Mouse (Mus musculus): ENCODE measurements around the gene Dock2. TPM values are rescaled to one million over a fixed set of nuclear protein-coding genes. Genes with fewer than 3 reads are reported as not detected.
A peak's percentile ranks its signal among the peaks of the same experiment; 100 is the strongest.

The Dock2 gene
- polyA plus RNA-seq, 1 experiment from 2014 or later = 1.5 TPM

DNA sequence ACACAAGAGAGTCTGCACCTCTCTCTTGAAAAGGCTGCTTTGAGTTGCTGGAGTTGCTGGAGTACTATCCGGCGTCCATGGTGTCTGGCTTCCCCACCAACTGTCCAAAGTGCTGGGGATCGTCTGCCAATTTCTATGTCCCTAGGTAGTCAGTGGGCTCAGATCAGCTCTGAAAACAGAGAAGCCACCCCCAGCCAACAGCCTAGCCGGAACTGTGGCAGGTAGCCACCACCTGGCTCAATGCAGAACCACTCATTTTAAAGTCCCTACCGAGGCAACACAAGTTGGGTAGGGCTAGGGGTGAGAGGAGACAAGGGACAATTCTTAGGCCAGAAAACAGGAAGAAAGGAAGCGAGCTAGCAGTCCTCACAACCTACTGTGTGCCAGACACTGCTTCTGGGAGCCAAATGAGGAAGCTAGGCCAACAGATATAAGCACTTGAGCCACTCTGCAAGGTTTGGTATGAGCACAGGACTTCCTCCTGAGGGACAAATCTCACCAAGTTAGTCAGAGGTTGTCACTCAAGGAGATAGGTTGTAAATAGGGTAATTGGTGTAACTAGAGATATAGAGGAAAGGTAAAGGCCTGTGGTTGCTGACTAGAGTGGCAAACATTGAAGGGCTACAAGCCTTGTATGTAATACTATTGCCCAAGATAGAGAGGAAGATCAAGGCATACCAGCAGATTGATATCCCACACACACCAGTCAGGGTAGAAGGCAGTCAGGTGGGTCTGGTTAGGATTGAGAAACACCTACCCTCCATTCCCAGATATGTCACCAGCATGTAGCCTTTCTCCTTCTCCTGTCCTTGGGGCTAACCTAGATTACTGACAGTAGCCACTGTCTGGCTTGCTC lies 394.2 kb downstream of the Dock2 start:
- WGBS = 77% methylated on average over 6 of the region's 6 CpGs
- DNase-seq (no peak), ATAC-seq (ENCODE audit: insufficient read depth) (no peak)
- Histone ChIP-seq H3K36me3 (ENCODE audit: insufficient read depth) (no peaks in the 10 kb centered on the region), H3K27ac (ENCODE audit: low read depth) (no peak overlapping the region), H3K4me3 (ENCODE audit: low read depth, low read length) (no peak overlapping the region), H3K4me2 (no peak overlapping the region), H3K4me1 (ENCODE audit: insufficient read depth) (no peaks in the 10 kb centered on the region), H3K27me3 (ENCODE audit: insufficient read depth, low read length) (no peaks in the 10 kb centered on the region), H3K9me3 (ENCODE audit: low read depth, low read length) (no peaks in the 10 kb centered on the region), H3K9ac (no peak overlapping the region)
- TF ChIP-seq CTCF (IDR thresholded peaks at IDR 0.05; ENCODE audit: low read depth) = no peak

DNA sequence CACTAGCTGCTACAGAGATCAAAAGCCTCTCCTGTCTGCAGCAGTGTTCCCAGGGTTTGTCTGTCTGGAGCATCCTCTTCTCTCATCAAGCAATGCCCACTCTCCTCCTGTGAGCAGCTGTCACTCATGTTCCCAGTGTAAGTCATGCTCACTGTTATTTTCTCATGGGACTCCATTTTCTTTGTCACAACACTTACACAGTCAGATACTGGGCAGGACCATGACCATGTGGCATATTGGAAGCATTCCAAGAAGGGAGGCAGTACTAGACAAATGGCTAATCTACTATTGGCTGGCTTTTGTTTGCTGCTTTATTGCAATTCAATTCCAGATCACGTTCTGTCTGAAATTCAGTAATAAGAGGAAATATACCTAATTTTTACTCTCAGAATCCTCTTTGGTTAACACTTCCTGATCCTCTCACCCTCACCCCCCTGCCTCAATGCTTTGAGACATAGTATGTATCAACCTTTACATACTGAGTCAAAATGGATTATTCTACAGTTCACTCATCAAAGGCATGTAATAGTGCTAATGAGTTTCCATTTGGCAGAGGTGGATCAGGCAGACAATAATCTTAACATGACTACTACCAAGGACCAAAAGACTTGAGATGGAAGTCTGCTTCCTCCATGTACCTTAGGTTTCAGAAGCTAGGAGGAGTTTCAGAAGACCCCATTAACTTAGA lies 398.5 kb downstream of the Dock2 start:
- DNase-seq = peak; percentile 8
- H3K27ac ChIP-seq (ENCODE audit: low read depth) = no peak overlapping the region
- H3K36me3 ChIP-seq (ENCODE audit: insufficient read depth) = no peaks in the 10 kb centered on the region
- no peak for TF ChIP-seq CTCF (IDR thresholded peaks at IDR 0.05; ENCODE audit: low read depth)
- H3K9me3 ChIP-seq (ENCODE audit: low read depth, low read length) = no peaks in the 10 kb centered on the region
- no peak overlapping the region for H3K4me2 ChIP-seq
- H3K4me1 ChIP-seq (ENCODE audit: insufficient read depth) = no peaks in the 10 kb centered on the region
- H3K4me3 ChIP-seq (ENCODE audit: low read depth, low read length) = no peak overlapping the region
- 28% methylated on average over 1 of the region's 1 CpGs for WGBS
- no peaks in the 10 kb centered on the region for H3K27me3 ChIP-seq (ENCODE audit: insufficient read depth, low read length)
- ATAC-seq (ENCODE audit: insufficient read depth) = no peak
- no peak overlapping the region for H3K9ac ChIP-seq

DNA sequence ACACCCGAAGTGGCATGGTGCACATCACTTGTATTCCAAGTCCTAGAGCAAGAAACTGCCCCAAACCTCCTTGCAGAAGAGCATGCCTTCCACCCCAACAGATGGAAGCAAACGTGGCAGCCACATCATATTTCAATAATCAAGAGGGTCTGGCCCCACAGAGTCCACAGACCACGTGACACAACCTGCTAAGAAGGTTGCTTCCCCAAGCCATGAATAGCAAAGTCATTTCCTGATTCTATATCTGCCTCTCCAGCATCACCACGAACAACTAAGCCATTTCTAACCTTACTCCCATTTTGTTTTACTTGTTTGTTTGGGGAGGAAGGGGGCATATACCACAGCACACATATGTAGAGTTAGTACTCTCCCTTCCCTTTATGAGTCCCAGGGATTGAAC lies 399.5 kb downstream of the Dock2 start:
- no peak for TF ChIP-seq CTCF (IDR thresholded peaks at IDR 0.05; ENCODE audit: low read depth)
- WGBS = 51% methylated on average over 4 of the region's 4 CpGs
- no peak for DNase-seq

DNA sequence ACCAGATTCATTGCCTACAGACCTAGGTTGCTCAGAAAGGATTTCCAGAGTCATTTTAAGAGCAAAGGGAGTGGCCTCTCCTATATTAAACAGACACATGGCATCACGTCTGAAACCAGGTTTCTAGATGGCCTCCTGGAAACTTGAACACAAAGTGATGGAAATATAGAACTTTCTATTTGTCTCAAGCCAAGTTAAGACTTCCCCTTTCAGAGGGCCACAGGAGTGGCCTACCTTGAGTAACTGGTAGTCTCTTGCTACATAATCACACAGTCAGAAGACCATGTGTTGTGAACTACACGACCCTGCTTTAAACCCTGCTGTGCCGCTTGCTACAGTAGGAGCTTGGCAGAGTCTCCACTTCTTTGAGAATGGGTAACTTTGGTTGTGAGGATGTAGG lies 400.2 kb downstream of the Dock2 start:
- H3K4me3 ChIP-seq (ENCODE audit: low read depth, low read length) = no peak overlapping the region
- no peaks in the 10 kb centered on the region for H3K4me1 ChIP-seq (ENCODE audit: insufficient read depth)
- no peak for TF ChIP-seq CTCF (IDR thresholded peaks at IDR 0.05; ENCODE audit: low read depth)
- DNase-seq = no peak
- H3K27ac ChIP-seq (ENCODE audit: low read depth) = no peak overlapping the region
- H3K9me3 ChIP-seq (ENCODE audit: low read depth, low read length) = no peaks in the 10 kb centered on the region
- no peaks in the 10 kb centered on the region for H3K27me3 ChIP-seq (ENCODE audit: insufficient read depth, low read length)
- no peak overlapping the region for H3K9ac ChIP-seq
- H3K4me2 ChIP-seq = no peak overlapping the region
- no peak for ATAC-seq (ENCODE audit: insufficient read depth)
- 74% methylated on average over 3 of the region's 3 CpGs for WGBS
- H3K36me3 ChIP-seq (ENCODE audit: insufficient read depth) = no peaks in the 10 kb centered on the region

More for the DNA sequence above, 399.5 kb downstream of the Dock2 start:
- Histone ChIP-seq H3K4me2 (no peak overlapping the region), H3K36me3 (ENCODE audit: insufficient read depth) (no peaks in the 10 kb centered on the region), H3K9me3 (ENCODE audit: low read depth, low read length) (no peaks in the 10 kb centered on the region), H3K4me1 (ENCODE audit: insufficient read depth) (no peaks in the 10 kb centered on the region), H3K27ac (ENCODE audit: low read depth) (no peak overlapping the region), H3K9ac (no peak overlapping the region), H3K27me3 (ENCODE audit: insufficient read depth, low read length) (no peaks in the 10 kb centered on the region), H3K4me3 (ENCODE audit: low read depth, low read length) (no peak overlapping the region)
- no peak for ATAC-seq (ENCODE audit: insufficient read depth)

DNA sequence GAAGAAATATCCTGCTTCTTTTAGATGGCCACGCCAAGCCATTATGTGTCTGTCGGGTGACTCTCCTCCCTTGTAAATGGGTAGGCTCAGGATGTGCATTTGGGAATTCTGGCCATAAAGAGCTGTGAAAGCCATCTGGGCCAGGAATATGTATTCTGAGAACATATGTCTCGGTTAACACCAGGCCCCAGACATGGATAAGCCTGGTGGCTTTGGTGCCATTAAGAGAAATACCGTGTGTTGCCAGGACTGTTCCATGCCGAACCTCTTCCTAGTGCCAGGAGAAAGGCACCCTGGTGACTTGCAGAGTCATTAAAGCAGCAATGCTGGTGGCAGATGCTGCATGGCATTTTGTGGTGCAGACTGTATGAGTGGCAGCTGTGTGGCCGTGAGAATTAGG lies 406.0 kb downstream of the Dock2 start:
- ATAC-seq (ENCODE audit: insufficient read depth) = no peak

DNA sequence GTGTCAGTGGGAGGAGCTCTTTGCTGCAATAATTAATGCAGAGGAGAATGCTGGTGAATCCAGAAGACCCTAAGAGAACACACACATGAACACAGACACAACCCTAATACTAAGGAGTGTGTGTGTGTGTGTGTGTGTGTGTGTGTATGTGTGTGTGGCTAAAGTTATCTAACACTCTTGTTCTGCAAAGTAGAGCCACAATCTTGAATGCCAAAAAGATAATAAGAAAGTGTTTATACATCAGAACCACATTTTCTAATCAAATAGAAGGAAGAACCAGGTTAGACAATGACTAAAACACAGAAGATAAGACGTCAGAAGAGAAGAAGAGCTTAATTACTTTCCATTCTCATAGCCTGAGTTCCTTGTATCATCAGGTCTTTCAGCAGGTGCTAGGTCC lies 408.1 kb downstream of the Dock2 start:
- ATAC-seq (ENCODE audit: insufficient read depth) = no peak
- no peaks in the 10 kb centered on the region for H3K4me1 ChIP-seq (ENCODE audit: insufficient read depth)
- WGBS = 50% methylated on average over 1 of the region's 1 CpGs

More for the DNA sequence above, 406.0 kb downstream of the Dock2 start:
- H3K9me3 ChIP-seq (ENCODE audit: low read depth, low read length) = no peaks in the 10 kb centered on the region
- H3K4me2 ChIP-seq = no peak overlapping the region
- no peak overlapping the region for H3K27ac ChIP-seq (ENCODE audit: low read depth)
- 82% methylated on average over 6 of the region's 6 CpGs for WGBS
- no peak overlapping the region for H3K9ac ChIP-seq
- no peak for DNase-seq
- H3K36me3 ChIP-seq (ENCODE audit: insufficient read depth) = no peaks in the 10 kb centered on the region
- no peak overlapping the region for H3K4me3 ChIP-seq (ENCODE audit: low read depth, low read length)
- no peak for TF ChIP-seq CTCF (IDR thresholded peaks at IDR 0.05; ENCODE audit: low read depth)
- H3K27me3 ChIP-seq (ENCODE audit: insufficient read depth, low read length) = no peaks in the 10 kb centered on the region
- H3K4me1 ChIP-seq (ENCODE audit: insufficient read depth) = no peaks in the 10 kb centered on the region

DNA sequence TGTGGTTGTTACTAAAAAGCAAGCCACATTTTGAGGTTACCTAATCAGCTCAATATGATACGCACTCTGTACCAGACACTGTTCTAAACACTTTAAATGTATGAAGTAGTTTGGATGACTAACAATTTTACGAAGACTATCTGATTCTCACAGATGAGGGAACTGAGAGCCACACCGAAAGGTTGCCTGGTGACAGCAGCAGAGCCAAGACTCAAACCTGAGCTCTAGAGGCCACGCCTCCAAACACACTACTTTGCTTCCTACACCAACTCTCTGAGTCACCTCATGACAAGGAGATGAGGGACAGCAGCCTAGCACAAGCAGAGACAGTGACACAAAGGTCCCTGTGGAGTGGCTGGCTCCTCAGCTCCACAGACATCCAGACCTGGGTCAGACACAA lies 411.5 kb downstream of the Dock2 start:
- Histone ChIP-seq H3K9ac (no peak overlapping the region), H3K27ac (ENCODE audit: low read depth) (no peak overlapping the region), H3K36me3 (ENCODE audit: insufficient read depth) (no peaks in the 10 kb centered on the region), H3K4me2 (no peak overlapping the region), H3K9me3 (ENCODE audit: low read depth, low read length) (no peaks in the 10 kb centered on the region), H3K4me1 (ENCODE audit: insufficient read depth) (no peaks in the 10 kb centered on the region), H3K27me3 (ENCODE audit: insufficient read depth, low read length) (no peaks in the 10 kb centered on the region), H3K4me3 (ENCODE audit: low read depth, low read length) (no peak overlapping the region)
- WGBS = 74% methylated on average over 4 of the region's 4 CpGs
- DNase-seq = no peak
- no peak for TF ChIP-seq CTCF (IDR thresholded peaks at IDR 0.05; ENCODE audit: low read depth)
- no peak for ATAC-seq (ENCODE audit: insufficient read depth)

More for the DNA sequence above, 408.1 kb downstream of the Dock2 start:
- H3K4me3 ChIP-seq (ENCODE audit: low read depth, low read length) = no peak overlapping the region
- no peak for DNase-seq
- no peak overlapping the region for H3K9ac ChIP-seq
- H3K27me3 ChIP-seq (ENCODE audit: insufficient read depth, low read length) = no peaks in the 10 kb centered on the region
- H3K36me3 ChIP-seq (ENCODE audit: insufficient read depth) = no peaks in the 10 kb centered on the region
- no peak overlapping the region for H3K4me2 ChIP-seq
- TF ChIP-seq CTCF (IDR thresholded peaks at IDR 0.05; ENCODE audit: low read depth) = no peak
- H3K9me3 ChIP-seq (ENCODE audit: low read depth, low read length) = no peaks in the 10 kb centered on the region
- H3K27ac ChIP-seq (ENCODE audit: low read depth) = no peak overlapping the region
